Mouse (Mus musculus): ENCODE measurements around the gene Ibtk. TPM values are rescaled to one million over a fixed set of nuclear protein-coding genes. Genes with fewer than 3 reads are reported as not detected.

The Ibtk gene
- polyA plus RNA-seq, 1 experiment, result 22.7 TPM

GRCm38 (mm10) chr9:85769057-85769789 is 20.1 kb upstream of the Ibtk start:
- H3K27ac ChIP-seq (ENCODE audit: control insufficient read depth, insufficient read depth, low read depth, low read length, poor library complexity), result peak overlapping the region; percentile 59; the same call in 1 of the 2 replicates
- no peak overlapping the region for H3K4me3 ChIP-seq (replicated peaks; ENCODE audit: control insufficient read depth, low read depth, low read length)
- no peaks in the 10 kb centered on the region; the same call in 1 of the 2 replicates for H3K4me1 ChIP-seq (ENCODE audit: control insufficient read depth, insufficient read depth, low read length)
- TF ChIP-seq POLR2A (IDR thresholded peaks at IDR 0.05; ENCODE audit: borderline replicate concordance, control insufficient read depth, low read depth, low read length) (no peak), CTCF (IDR thresholded peaks at IDR 0.05; ENCODE audit: control insufficient read depth, insufficient read depth, low read length) (no peak)
- WGBS, result 47% methylated on average over 12 of the region's 12 CpGs

- no peak overlapping the region for H3K27ac ChIP-seq (ENCODE audit: control insufficient read depth, insufficient read depth, low read depth, low read length, poor library complexity)
- TF ChIP-seq POLR2A (IDR thresholded peaks at IDR 0.05; ENCODE audit: borderline replicate concordance, control insufficient read depth, low read depth, low read length), result no peak
- TF ChIP-seq CTCF (IDR thresholded peaks at IDR 0.05; ENCODE audit: control insufficient read depth, insufficient read depth, low read length), result no peak
- no peaks in the 10 kb centered on the region; the same call in 1 of the 2 replicates for H3K4me1 ChIP-seq (ENCODE audit: control insufficient read depth, insufficient read depth, low read length)
- WGBS, result 75% methylated on average over 2 of the region's 2 CpGs
- no peak overlapping the region for H3K4me3 ChIP-seq (replicated peaks; ENCODE audit: control insufficient read depth, low read depth, low read length)
These were observed 18.1 kb upstream of the Ibtk start for GRCm38 (mm10) chr9:85767255-85767654.

GRCm38 (mm10) chr9:85762476-85762875 is 13.3 kb upstream of the Ibtk start:
- TF ChIP-seq POLR2A (IDR thresholded peaks at IDR 0.05; ENCODE audit: borderline replicate concordance, control insufficient read depth, low read depth, low read length) (no peak), CTCF (IDR thresholded peaks at IDR 0.05; ENCODE audit: control insufficient read depth, insufficient read depth, low read length) (no peak)
- H3K4me3 ChIP-seq (replicated peaks; ENCODE audit: control insufficient read depth, low read depth, low read length), result no peak overlapping the region
- 88% methylated on average over 1 of the region's 1 CpGs for WGBS

GRCm38 (mm10) chr9:85750797-85751196 is 1.7 kb upstream of the Ibtk start:
- WGBS, result 64% methylated on average over 7 of the region's 7 CpGs
- no peaks in the 10 kb centered on the region for H3K4me1 ChIP-seq (ENCODE audit: control insufficient read depth, insufficient read depth, low read length)
- TF ChIP-seq POLR2A (IDR thresholded peaks at IDR 0.05; ENCODE audit: borderline replicate concordance, control insufficient read depth, low read depth, low read length) (no peak), CTCF (IDR thresholded peaks at IDR 0.05; ENCODE audit: control insufficient read depth, insufficient read depth, low read length) (no peak)
- H3K27ac ChIP-seq (ENCODE audit: control insufficient read depth, insufficient read depth, low read depth, low read length, poor library complexity), result peak overlapping the region; percentile 30; the same call in 1 of the 2 replicates
- no peak overlapping the region for H3K4me3 ChIP-seq (replicated peaks; ENCODE audit: control insufficient read depth, low read depth, low read length)

More at GRCm38 (mm10) chr9:85762476-85762875, 13.3 kb upstream of the Ibtk start:
- H3K4me1 ChIP-seq (ENCODE audit: control insufficient read depth, insufficient read depth, low read length), result no peaks in the 10 kb centered on the region; the same call in 1 of the 2 replicates
- no peak overlapping the region for H3K27ac ChIP-seq (ENCODE audit: control insufficient read depth, insufficient read depth, low read depth, low read length, poor library complexity)

GRCm38 (mm10) chr9:85749922-85750509 is 882 bp upstream of the Ibtk start:
- H3K27ac ChIP-seq (ENCODE audit: control insufficient read depth, insufficient read depth, low read depth, low read length, poor library complexity), result peak overlapping the region; percentile 93
- H3K4me3 ChIP-seq (replicated peaks; ENCODE audit: control insufficient read depth, low read depth, low read length), result peak overlapping the region; percentile 93
- WGBS, result 7% methylated on average over 5 of the region's 5 CpGs
- H3K4me1 ChIP-seq (ENCODE audit: control insufficient read depth, insufficient read depth, low read length), result no peaks in the 10 kb centered on the region
- TF ChIP-seq POLR2A (IDR thresholded peaks at IDR 0.05; ENCODE audit: borderline replicate concordance, control insufficient read depth, low read depth, low read length) (no peak), CTCF (IDR thresholded peaks at IDR 0.05; ENCODE audit: control insufficient read depth, insufficient read depth, low read length) (no peak)

- under 1% methylated on average over 43 of the region's 43 CpGs for WGBS
- H3K4me3 ChIP-seq (replicated peaks; ENCODE audit: control insufficient read depth, low read depth, low read length), result peak overlapping the region; percentile 93
- peak overlapping the region; percentile 93 for H3K27ac ChIP-seq (ENCODE audit: control insufficient read depth, insufficient read depth, low read depth, low read length, poor library complexity)
- TF ChIP-seq CTCF (IDR thresholded peaks at IDR 0.05; ENCODE audit: control insufficient read depth, insufficient read depth, low read length) (no peak), POLR2A (IDR thresholded peaks at IDR 0.05; ENCODE audit: borderline replicate concordance, control insufficient read depth, low read depth, low read length) (0 out of 2 replicates have a peak, but pooled peaks have one; percentile 8)
- H3K4me1 ChIP-seq (ENCODE audit: control insufficient read depth, insufficient read depth, low read length), result no peaks in the 10 kb centered on the region
These were observed 661 bp downstream of the Ibtk start for GRCm38 (mm10) chr9:85748204-85749141.

- no peaks in the 10 kb centered on the region for H3K4me1 ChIP-seq (ENCODE audit: control insufficient read depth, insufficient read depth, low read length)
- 82% methylated on average over 2 of the region's 2 CpGs for WGBS
These were observed 3.6 kb downstream of the Ibtk start for GRCm38 (mm10) chr9:85745566-85745965.

More at GRCm38 (mm10) chr9:85745566-85745965, 3.6 kb downstream of the Ibtk start:
- no peak overlapping the region for H3K27ac ChIP-seq (ENCODE audit: control insufficient read depth, insufficient read depth, low read depth, low read length, poor library complexity)
- H3K4me3 ChIP-seq (replicated peaks; ENCODE audit: control insufficient read depth, low read depth, low read length), result no peak overlapping the region
- TF ChIP-seq CTCF (IDR thresholded peaks at IDR 0.05; ENCODE audit: control insufficient read depth, insufficient read depth, low read length) (no peak), POLR2A (IDR thresholded peaks at IDR 0.05; ENCODE audit: borderline replicate concordance, control insufficient read depth, low read depth, low read length) (no peak)
